ENCODE assay signal across 8 mouse cellular contexts in genomic region chr2:152741153-152742041, GRCm38 (mm10). TPM values are rescaled to one million over a fixed set of nuclear protein-coding genes. Genes with fewer than 3 reads are reported as not detected.
A peak's percentile ranks its signal among the peaks of the same experiment; 100 is the strongest.
DNase-seq lines count a peak whose midpoint lies in the region; ATAC-seq and TF ChIP-seq lines count a peak whose summit lies in the region.

No protein-coding gene starts in this region.

- H3K27me3 ChIP-seq in C2C12 (ENCODE audit: control insufficient read depth, insufficient read depth, insufficient read length) (no peaks in the 10 kb centered on the region), MEL (ENCODE audit: control insufficient read depth in 1 of 2, insufficient read depth in 2 of 2, low read length in 2 of 2) (no peaks in the 10 kb centered on the region)
- no peaks in the 10 kb centered on the region for H3K27me3 ChIP-seq in embryonic facial prominence, embryonic 14.5 days (replicated peaks; ENCODE audit: control insufficient read depth, insufficient read depth, low read length)
- no peaks in the 10 kb centered on the region for H3K27me3 ChIP-seq in limb, embryonic 11.5 days (ENCODE audit: control insufficient read depth, insufficient read depth, low read length)
- peaks cover 8% of the 10 kb centered on the region; the same call in 1 of the 2 replicates for H3K27me3 ChIP-seq in midbrain, embryonic 10.5 days (ENCODE audit: low read depth, poor library complexity, severe bottlenecking)

- WGBS in embryonic facial prominence, embryonic 14.5 days: 27% methylated on average over 14 of the region's 14 CpGs
- 49% methylated on average over 14 of the region's 14 CpGs for WGBS in limb, embryonic 11.5 days
- WGBS in midbrain, embryonic 10.5 days: 64% methylated on average over 14 of the region's 14 CpGs

- H3K79me2 ChIP-seq in C2C12 (ENCODE audit: control insufficient read depth, insufficient read depth) (peaks cover 33% of the 10 kb centered on the region), MEL (ENCODE audit: control insufficient read depth, insufficient read depth, low read length, poor library complexity) (peaks cover 16% of the 10 kb centered on the region)

- H3K4me3 ChIP-seq in C2C12 (ENCODE audit: insufficient read depth, poor library complexity, severe bottlenecking): no peak overlapping the region
- peak overlapping the region; percentile 21 to 30 for H3K4me3 ChIP-seq in MEL (ENCODE audit: control insufficient read depth in 1 of 2, insufficient read depth in 1 of 2, low read depth in 2 of 2, low read length in 2 of 2)
- no peak overlapping the region for H3K4me3 ChIP-seq in embryonic facial prominence, embryonic 14.5 days (ENCODE audit: low read depth, low read length)
- H3K4me3 ChIP-seq in limb, embryonic 11.5 days (ENCODE audit: low read depth, low read length): no peak overlapping the region
- H3K4me3 ChIP-seq in midbrain, embryonic 10.5 days: no peak overlapping the region

- peak overlapping the region; percentile 59 for H3K9ac ChIP-seq in MEL (ENCODE audit: control insufficient read depth, low read depth, low read length, poor library complexity, severe bottlenecking)
- H3K9ac ChIP-seq in embryonic facial prominence, embryonic 14.5 days (ENCODE audit: low read depth, low read length): 0 out of 2 replicates have a peak overlapping the region, but pooled peaks have one; percentile 0
- peak overlapping the region; percentile 13 for H3K9ac ChIP-seq in limb, embryonic 11.5 days (ENCODE audit: low read length)

- intact Hi-C loops in heart, postnatal 36 days (cut with DNase I): loop anchor here (1.0 to 10.0 kb wide), 6 partner anchors 17 to 127 kb away; no protein-coding TSS in a partner anchor

- peaks cover 21% of the 10 kb centered on the region for H3K79me3 ChIP-seq in C2C12 (ENCODE audit: low read depth)

- ATAC-seq in embryonic facial prominence, embryonic 14.5 days (ENCODE audit: low read depth): peak; percentile 26
- ATAC-seq in limb, embryonic 11.5 days (ENCODE audit: insufficient number of reproducible peaks, low FRiP score, low TSS enrichment, low read depth): no peak
- ATAC-seq in cerebellum, adult (ENCODE audit: insufficient number of reproducible peaks, low FRiP score, low TSS enrichment): no peak

- peaks cover 17% of the 10 kb centered on the region for H3K36me3 ChIP-seq in C2C12 (ENCODE audit: control insufficient read depth, insufficient read depth)
- H3K36me3 ChIP-seq in MEL (ENCODE audit: control insufficient read depth in 1 of 2, insufficient read depth in 2 of 2, low read length in 2 of 2): peaks cover 0 to 26% of the 10 kb centered on the region in 2 experiments; a peak in 2 of 4 replicates
- H3K36me3 ChIP-seq in embryonic facial prominence, embryonic 14.5 days (ENCODE audit: control insufficient read depth, insufficient read depth, low read length): peaks cover 5% of the 10 kb centered on the region; the same call in 1 of the 2 replicates
- no peaks in the 10 kb centered on the region for H3K36me3 ChIP-seq in limb, embryonic 11.5 days (ENCODE audit: control insufficient read depth, insufficient read depth, low read length)
- 0 out of 2 replicates have a peak, but pooled peaks cover 4% of the 10 kb centered on the region for H3K36me3 ChIP-seq in midbrain, embryonic 10.5 days

- H3K9me3 ChIP-seq in MEL (replicated peaks; ENCODE audit: insufficient read depth, low read length): no peaks in the 10 kb centered on the region
- H3K9me3 ChIP-seq in embryonic facial prominence, embryonic 14.5 days (ENCODE audit: control insufficient read depth, low read length): no peaks in the 10 kb centered on the region
- H3K9me3 ChIP-seq in limb, embryonic 11.5 days (ENCODE audit: control insufficient read depth, low read length): no peaks in the 10 kb centered on the region
- H3K9me3 ChIP-seq in midbrain, embryonic 10.5 days (replicated peaks): no peaks in the 10 kb centered on the region

- peaks cover 0 to 46% of the 10 kb centered on the region in 2 experiments; a peak in 3 of 4 replicates for H3K4me1 ChIP-seq in MEL (ENCODE audit: control insufficient read depth in 1 of 2, insufficient read depth in 2 of 2, low read length in 2 of 2)
- H3K4me1 ChIP-seq in embryonic facial prominence, embryonic 14.5 days (ENCODE audit: control insufficient read depth, insufficient read depth, low read length): peaks cover 34% of the 10 kb centered on the region
- peaks cover 20% of the 10 kb centered on the region for H3K4me1 ChIP-seq in limb, embryonic 11.5 days (ENCODE audit: control insufficient read depth, insufficient read depth, low read length)
- peaks cover 60% of the 10 kb centered on the region for H3K4me1 ChIP-seq in midbrain, embryonic 10.5 days

- peak overlapping the region; percentile 27 for H3K4me2 ChIP-seq in embryonic facial prominence, embryonic 14.5 days (ENCODE audit: low read depth, low read length)
- H3K4me2 ChIP-seq in limb, embryonic 11.5 days (ENCODE audit: low read depth, severe bottlenecking): no peak overlapping the region

- peak; percentile 92 for DNase-seq in MEL (ENCODE audit: low read depth, low spot score)
- DNase-seq in embryonic facial prominence, embryonic 14.5 days (ENCODE audit: low spot score): peak; percentile 93
- DNase-seq in heart, postnatal 36 days: peak; percentile 65 to 72
- peak; percentile 59 for DNase-seq in limb, embryonic 11.5 days (ENCODE audit: low spot score)
- peak; percentile 25 for DNase-seq in midbrain, embryonic 10.5 days (ENCODE audit: low spot score)
- DNase-seq in urinary bladder, adult 2 months (ENCODE audit: low spot score): peak; percentile 60

- H3ac ChIP-seq in C2C12 (ENCODE audit: control insufficient read depth, insufficient read length, low read depth): no peak overlapping the region

- TF ChIP-seq CTCF in C2C12 (IDR thresholded peaks at IDR 0.05; ENCODE audit: control insufficient read depth, insufficient read depth, insufficient read length) (no peak), MEL (IDR thresholded peaks at IDR 0.05 in 2 of 3, conservative IDR thresholded peaks at IDR 0.05 in 1 of 3; ENCODE audit: control insufficient read depth in 1 of 3, insufficient read depth in 1 of 3, low read depth in 2 of 3, low read length in 3 of 3, poor library complexity in 1 of 3, severe bottlenecking in 1 of 3) (no peak)

- peak in 1 of 2 experiments; percentile 45; a peak in 2 of 4 replicates for TF ChIP-seq POLR2A in MEL (IDR thresholded peaks at IDR 0.05; ENCODE audit: control insufficient read depth in 1 of 2, insufficient read depth in 1 of 2, low read depth in 1 of 2, low read length in 2 of 2, poor library complexity in 1 of 2)

- peak; percentile 78 to 91 for TF ChIP-seq EP300 in MEL (IDR thresholded peaks at IDR 0.05; ENCODE audit: low read depth in 1 of 2, low read length in 2 of 2)

- peak overlapping the region; percentile 90 for H3K27ac ChIP-seq in MEL (ENCODE audit: control insufficient read depth, low read depth, low read length)
- peak overlapping the region; percentile 83 for H3K27ac ChIP-seq in embryonic facial prominence, embryonic 14.5 days (replicated peaks; ENCODE audit: low read depth, low read length)
- peak overlapping the region; percentile 60; the same call in 1 of the 2 replicates for H3K27ac ChIP-seq in limb, embryonic 11.5 days (replicated peaks; ENCODE audit: low read depth, low read length)
- H3K27ac ChIP-seq in midbrain, embryonic 10.5 days (replicated peaks): peak overlapping the region; percentile 81

- no peak for TF ChIP-seq RAD21 in MEL (IDR thresholded peaks at IDR 0.05; ENCODE audit: low read depth, low read length)

TF ChIP-seq in C2C12, 6 proteins besides CTCF, POLR2A, EP300 and RAD21 (continues in another document):
- TF ChIP-seq FOSL1 (IDR thresholded peaks at IDR 0.05; ENCODE audit: insufficient read depth, low read length, poor library complexity, severe bottlenecking) (peak; percentile 3), USF1 (IDR thresholded peaks at IDR 0.05; ENCODE audit: low read depth) (no peak), CEBPB (IDR thresholded peaks at IDR 0.05; ENCODE audit: low read depth) (peak; percentile 97)

TF ChIP-seq in MEL, 35 proteins besides CTCF, POLR2A, EP300 and RAD21 (continues in another document):
- TF ChIP-seq ZMIZ1 (IDR thresholded peaks at IDR 0.05; ENCODE audit: low read depth, low read length) (peak; percentile 52; the same call in 1 of the 2 replicates), NELFE (IDR thresholded peaks at IDR 0.05; ENCODE audit: low read depth, low read length) (no peak; the same call in 1 of the 2 replicates)

RNA-seq across cellular contexts. Expression of gene Id1, which starts 5.3 kb away (rescaled TPM):
- 503 TPM for polyA plus RNA-seq in C2C12 (2012; fragmentation: generic; extraction: Trizol)
- total RNA-seq in MEL (2012; rRNA removed): 59.8 and 102 TPM in 2 replicates
- 100 to 1,000 TPM in 1 of 2 experiments, not detected in 1; 486 TPM for polyA plus RNA-seq in MEL (2012; ENCODE audit: insufficient read depth in 1 of 2, insufficient read length in 2 of 2, low read depth in 1 of 2, low replicate concordance in 2 of 2, missing spikeins in 1 of 2)
- 128 and 138 TPM in 2 replicates for polyA plus RNA-seq in embryonic facial prominence, embryonic 14.5 days (2014; fragmentation: Nextera tagmentation; extraction: Ambion mirVana)
- 10 to 100 TPM; 50.9 to 53.7 TPM for total RNA-seq in heart, postnatal 36 days (2021)
- 221 and 248 TPM in 2 replicates for polyA plus RNA-seq in limb, embryonic 11.5 days (2014; fragmentation: Nextera tagmentation; extraction: Ambion mirVana)
- 70.2 and 86.2 TPM in 2 replicates for polyA plus RNA-seq in midbrain, embryonic 10.5 days (2016; fragmentation: Nextera tagmentation; extraction: Ambion mirVana)
- 416 and 633 TPM in 2 replicates for polyA plus RNA-seq in urinary bladder, adult 2 months (2012; rRNA removed)

RNA-seq across cellular contexts. Expression of gene Cox4i2, which starts 12.6 kb away (rescaled TPM):
- polyA plus RNA-seq in C2C12 (2012; fragmentation: generic; extraction: Trizol): 0.39 TPM
- not detected in 2 replicates for total RNA-seq in MEL (2012; rRNA removed)
- under 1 TPM in 1 of 2 experiments, not detected in 1; 0.17 TPM for polyA plus RNA-seq in MEL (2012; ENCODE audit: insufficient read depth in 1 of 2, insufficient read length in 2 of 2, low read depth in 1 of 2, low replicate concordance in 2 of 2, missing spikeins in 1 of 2)
- 19.1 and 27.0 TPM in 2 replicates for polyA plus RNA-seq in embryonic facial prominence, embryonic 14.5 days (2014; fragmentation: Nextera tagmentation; extraction: Ambion mirVana)
- 10 to 100 TPM; 13.1 to 16.0 TPM for total RNA-seq in heart, postnatal 36 days (2021)
- 18.5 and 22.3 TPM in 2 replicates for polyA plus RNA-seq in limb, embryonic 11.5 days (2014; fragmentation: Nextera tagmentation; extraction: Ambion mirVana)
- polyA plus RNA-seq in midbrain, embryonic 10.5 days (2016; fragmentation: Nextera tagmentation; extraction: Ambion mirVana): 4.2 and 4.6 TPM in 2 replicates
- 9.6 and 10.0 TPM in 2 replicates for polyA plus RNA-seq in urinary bladder, adult 2 months (2012; rRNA removed)

RNA-seq across cellular contexts. Expression of gene Mcts2, which starts 54.6 kb away (rescaled TPM):
- polyA plus RNA-seq in C2C12 (2012; fragmentation: generic; extraction: Trizol) (24.7 TPM), MEL (2012; ENCODE audit: insufficient read depth in 1 of 2, insufficient read length in 2 of 2, low read depth in 1 of 2, low replicate concordance in 2 of 2, missing spikeins in 1 of 2) (1 to 10 TPM in 1 of 2 experiments, not detected in 1; 3.0 TPM)
- 1.6 and 2.7 TPM in 2 replicates for total RNA-seq in MEL (2012; rRNA removed)
- polyA plus RNA-seq in embryonic facial prominence, embryonic 14.5 days (2014; fragmentation: Nextera tagmentation; extraction: Ambion mirVana): 26.7 and 30.2 TPM in 2 replicates
- total RNA-seq in heart, postnatal 36 days (2021): 10 to 100 TPM; 16.2 to 16.5 TPM
- 37.1 and 38.5 TPM in 2 replicates for polyA plus RNA-seq in limb, embryonic 11.5 days (2014; fragmentation: Nextera tagmentation; extraction: Ambion mirVana)
- 42.9 and 45.3 TPM in 2 replicates for polyA plus RNA-seq in midbrain, embryonic 10.5 days (2016; fragmentation: Nextera tagmentation; extraction: Ambion mirVana)
- polyA plus RNA-seq in urinary bladder, adult 2 months (2012; rRNA removed): 17.1 and 17.8 TPM in 2 replicates

Comparison
In these comparisons a context has a peak if more than half of its experiments do, and no peak if none do; other contexts are left out.
1. H3K4me3 ChIP-seq: peak in MEL (2 of 2); none in C2C12 (single experiment), embryonic facial prominence, embryonic 14.5 days (single experiment), limb, embryonic 11.5 days (single experiment) and midbrain, embryonic 10.5 days (single experiment).
2. DNase-seq: peak in every context shown above with its lines; median percentile 93 in embryonic facial prominence, embryonic 14.5 days; 92 in MEL; 68 in heart, postnatal 36 days; 60 in urinary bladder, adult 2 months; 59 in limb, embryonic 11.5 days; 25 in midbrain, embryonic 10.5 days.
3. H3K9ac ChIP-seq: peak in every context shown above with its lines; median percentile 59 in MEL; 13 in limb, embryonic 11.5 days; 0 in embryonic facial prominence, embryonic 14.5 days.
4. Peak in every context shown above with its lines, with median percentiles within 50 percentile points of each other: H3K27ac ChIP-seq.